Mouse (Mus musculus): ENCODE data around the gene Rhox12.

GRCm38 (mm10) chrX:38120982-38121381, 10.3 kb upstream of the Rhox12 start, which contains the start of gene Rhox13:
- TF ChIP-seq CTCF (IDR thresholded peaks at IDR 0.05; ENCODE audit: insufficient read depth, low read length) (no peak), POLR2A (IDR thresholded peaks at IDR 0.05; ENCODE audit: borderline replicate concordance, extremely low read depth, low read depth, low read length) (no peak)
